24 mouse cellular contexts compared by ENCODE assay signal in the genomic region with DNA sequence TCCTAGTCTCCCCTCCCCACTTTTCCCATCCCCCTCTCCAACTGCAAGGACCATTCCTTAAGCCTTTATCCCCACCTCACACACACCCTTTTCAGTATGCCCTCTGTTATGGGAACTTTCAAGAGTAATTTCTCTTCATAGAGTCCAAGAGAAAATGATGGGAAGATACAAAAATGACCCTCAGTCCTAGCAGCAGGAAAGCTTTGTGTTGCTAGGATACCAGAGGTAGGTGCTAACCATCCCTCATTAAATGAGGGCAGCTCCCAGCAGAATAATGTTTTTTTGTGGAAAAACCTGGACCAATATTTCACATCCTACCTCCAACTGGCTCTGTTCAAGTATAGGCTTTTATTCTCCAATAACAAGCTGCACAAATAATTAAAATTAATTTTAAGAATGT.
"Had no signal": no experiment of that assay in that cellular context is flagged by ENCODE, and none has a peak within 500 bp of the region (broad histone marks: within the 10 kb centered on the region; RNA-seq: fewer than 3 reads in every experiment).

No protein-coding gene starts in this region.

- H3K27me3 ChIP-seq: limb, embryonic 13.5 days; liver, embryonic 12.5 days; liver, embryonic 15.5 days; lung, embryonic 15.5 days; megakaryocyte, embryonic 14.5 days; midbrain, embryonic 12.5 days; neural tube, embryonic 12.5 days; neural tube, embryonic 15.5 days had no signal

- H3K27ac ChIP-seq: limb, embryonic 10.5 days; limb, embryonic 13.5 days; liver, embryonic 12.5 days; liver, embryonic 15.5 days; lung, embryonic 15.5 days; midbrain, embryonic 12.5 days; neural tube, embryonic 12.5 days; neural tube, embryonic 15.5 days; stomach, postnatal 0 days had no signal

- H3K9ac ChIP-seq: limb, embryonic 13.5 days; liver, embryonic 12.5 days; liver, embryonic 15.5 days; lung, embryonic 15.5 days; midbrain, embryonic 12.5 days; neural tube, embryonic 12.5 days; neural tube, embryonic 15.5 days had no signal

- DNase-seq: kidney, adult 18-20 months; kidney, adult 9 months; kidney, postnatal 14 days; kidney, postnatal 4 days; layer of hippocampus, adult 9-11 months; liver; lung, adult 18-20 months; lung, postnatal 10 days; lung, postnatal 36 days; right cerebral cortex, adult 18-20 months; right cerebral cortex, postnatal 14 days; right cerebral cortex, postnatal 4 days; thymus, postnatal 25 days had no signal

- H3K36me3 ChIP-seq: limb, embryonic 10.5 days; limb, embryonic 13.5 days; liver, embryonic 12.5 days; liver, embryonic 15.5 days; lung, embryonic 15.5 days; midbrain, embryonic 12.5 days; neural tube, embryonic 12.5 days; neural tube, embryonic 15.5 days had no signal

- H3K4me2 ChIP-seq: limb, embryonic 13.5 days; liver, embryonic 12.5 days; liver, embryonic 15.5 days; lung, embryonic 15.5 days; midbrain, embryonic 12.5 days; neural tube, embryonic 12.5 days; neural tube, embryonic 15.5 days had no signal

- ATAC-seq: intestine, embryonic 16.5 days; liver, embryonic 12.5 days had no signal

- H3K4me3 ChIP-seq: limb, embryonic 10.5 days; limb, embryonic 13.5 days; liver, embryonic 12.5 days; liver, embryonic 15.5 days; lung, embryonic 15.5 days; megakaryocyte, embryonic 14.5 days; midbrain, embryonic 12.5 days; neural tube, embryonic 12.5 days; neural tube, embryonic 15.5 days had no signal

- H3K4me1 ChIP-seq: limb, embryonic 10.5 days; limb, embryonic 13.5 days; liver, embryonic 12.5 days; liver, embryonic 15.5 days; lung, embryonic 15.5 days; megakaryocyte, embryonic 14.5 days; neural tube, embryonic 12.5 days; neural tube, embryonic 15.5 days had no signal

- H3K9me3 ChIP-seq: limb, embryonic 10.5 days; limb, embryonic 13.5 days; liver, embryonic 12.5 days; liver, embryonic 15.5 days; lung, embryonic 15.5 days; midbrain, embryonic 12.5 days; neural tube, embryonic 12.5 days; neural tube, embryonic 15.5 days had no signal
